Mouse (Mus musculus): ENCODE measurements at regions not wholly inside any gene's neighbourhood (a gene's known extent, or its start where the extent isn't known, plus 50 kb on each side); places are given as distances from the start of the nearest gene placed in this dataset.
"Not testable (repeated sequence)": the region's sequence is repeated elsewhere in the genome, so short reads cannot be mapped to it uniquely, and the experiment has no call there.

DNA sequence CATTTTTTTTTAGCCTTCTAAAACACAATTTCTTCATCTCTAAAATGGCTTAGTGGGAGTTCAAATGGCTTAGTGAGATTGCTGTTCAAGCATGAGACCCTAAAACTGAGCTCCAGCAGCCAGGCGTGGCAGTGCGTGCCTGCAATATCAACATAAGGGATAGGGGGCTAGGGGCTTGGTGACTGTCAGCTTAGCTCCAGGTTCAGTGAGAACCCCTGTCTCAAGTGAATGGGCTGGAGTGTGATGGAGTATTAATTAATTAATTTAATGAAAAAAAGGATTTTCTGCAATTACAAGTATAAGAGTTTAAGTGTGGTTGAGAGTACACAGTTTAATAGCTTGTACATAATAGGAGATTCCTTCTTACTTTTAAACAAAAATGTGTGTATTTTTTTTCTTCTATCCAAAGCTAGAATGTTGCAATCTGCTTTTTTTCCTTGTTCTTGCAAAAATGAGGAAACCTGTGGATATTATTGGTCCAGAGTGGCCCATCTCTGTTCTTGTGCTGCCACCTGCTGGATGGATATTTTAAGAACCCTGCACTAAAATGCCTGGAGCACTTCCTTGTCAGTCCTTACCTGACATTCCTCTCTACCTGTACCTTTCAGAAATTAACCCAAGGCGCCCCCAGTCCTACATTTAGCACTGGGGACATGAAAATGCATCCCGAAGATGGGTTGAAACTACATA is 54.0 kb upstream of the Usp47 start:
- peak; percentile 59 to 90 for DNase-seq

DNA sequence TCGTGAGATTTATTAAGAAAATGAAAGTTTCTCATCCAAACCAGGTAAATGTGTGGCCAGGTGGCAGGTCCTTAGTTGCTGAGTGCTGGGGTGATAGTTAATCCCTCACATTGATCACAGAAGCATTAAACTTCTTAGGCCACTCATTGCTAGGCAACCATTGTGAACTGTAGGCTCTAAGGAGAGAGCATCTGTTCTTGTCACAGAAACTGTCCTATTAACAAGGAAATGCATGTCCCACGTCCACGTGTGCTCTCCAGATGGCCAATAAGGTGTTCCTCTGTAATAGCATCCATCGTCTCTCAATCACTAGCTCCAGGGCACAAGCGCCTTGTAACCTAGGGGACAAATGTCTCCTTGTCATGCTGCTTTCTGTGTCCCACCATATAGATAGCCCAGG is 55.0 kb upstream of the Usp47 start:
- no peak for DNase-seq

DNA sequence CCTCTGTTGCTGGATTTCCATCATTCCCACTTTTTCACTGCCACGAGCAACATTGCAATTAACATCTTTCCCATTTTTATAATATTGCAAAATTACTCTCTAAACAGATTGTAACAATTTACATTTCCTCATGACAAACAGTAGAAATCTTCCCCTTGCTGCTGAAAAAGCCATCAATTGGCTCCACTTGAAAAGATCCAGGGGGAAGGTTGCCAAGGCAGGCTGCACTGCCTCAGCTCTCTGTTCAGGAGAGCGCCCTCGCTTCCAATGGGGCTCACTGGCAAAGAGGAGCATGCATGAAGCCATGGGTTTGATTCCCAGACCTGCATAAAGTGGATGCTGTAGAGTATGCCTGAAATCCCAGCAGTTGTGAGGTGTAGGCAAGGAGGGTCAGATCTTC is 56.6 kb upstream of the Usp47 start:
- no peak for DNase-seq

DNA sequence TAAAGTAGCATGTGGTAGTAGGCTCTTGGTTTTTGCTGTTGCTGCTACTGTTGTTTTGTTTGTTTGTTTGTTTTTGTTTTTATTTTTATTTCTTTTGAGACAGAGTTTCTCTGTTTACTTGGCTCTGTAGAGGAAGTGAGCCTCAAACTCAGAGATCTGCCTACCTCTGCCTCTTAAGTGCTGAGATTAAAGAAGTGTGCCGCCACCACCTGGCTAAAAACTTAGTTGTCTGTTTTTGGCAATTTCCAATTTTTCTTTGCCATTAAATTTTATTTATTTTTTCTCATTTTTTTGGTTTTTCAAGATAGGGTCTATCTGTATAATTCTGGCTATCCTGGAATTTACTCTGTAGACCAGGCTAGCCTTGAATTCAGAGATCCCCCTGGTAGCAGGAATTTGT is 59.3 kb upstream of the Usp47 start:
- DNase-seq: no peak

DNA sequence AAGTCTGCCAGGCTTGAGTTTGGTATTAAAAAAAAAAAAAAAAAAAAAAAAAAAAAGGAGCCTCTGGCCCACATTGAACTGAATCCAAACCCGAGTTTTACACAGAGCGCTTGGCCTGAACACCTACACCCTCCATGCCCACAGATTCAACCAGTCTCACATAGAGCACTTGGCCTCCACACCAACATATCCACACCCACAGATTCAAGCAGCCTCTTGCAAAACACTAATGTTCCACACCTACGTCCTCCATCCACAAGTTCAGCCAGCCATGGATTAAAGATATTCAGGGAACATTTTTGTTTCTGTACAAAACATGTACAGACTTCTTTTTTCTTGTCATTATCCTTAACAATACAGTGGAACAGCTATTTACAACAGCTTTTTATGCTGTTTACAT is 63.3 kb upstream of the Usp47 start:
- DNase-seq: no peak

DNA sequence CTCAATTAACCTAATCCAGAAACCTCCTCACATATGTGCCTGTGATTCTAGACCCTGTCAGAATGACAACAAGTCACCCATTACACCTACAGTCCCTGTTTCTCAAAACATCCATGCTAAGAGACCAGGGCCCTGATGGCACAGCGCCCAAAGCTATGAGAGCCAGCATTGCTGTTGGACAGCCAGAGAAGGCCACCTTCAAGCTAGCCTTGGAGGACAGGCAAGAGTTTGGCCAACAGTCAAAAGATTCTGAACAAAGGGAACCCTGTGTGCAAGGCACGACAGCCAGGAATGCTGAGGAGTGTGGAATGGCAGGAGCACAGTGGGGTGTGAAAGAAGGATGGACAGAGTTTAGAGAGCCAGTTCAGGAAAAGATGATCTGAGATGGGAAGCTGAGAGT is 66.6 kb upstream of the Usp47 start:
- DNase-seq: no peak

DNA sequence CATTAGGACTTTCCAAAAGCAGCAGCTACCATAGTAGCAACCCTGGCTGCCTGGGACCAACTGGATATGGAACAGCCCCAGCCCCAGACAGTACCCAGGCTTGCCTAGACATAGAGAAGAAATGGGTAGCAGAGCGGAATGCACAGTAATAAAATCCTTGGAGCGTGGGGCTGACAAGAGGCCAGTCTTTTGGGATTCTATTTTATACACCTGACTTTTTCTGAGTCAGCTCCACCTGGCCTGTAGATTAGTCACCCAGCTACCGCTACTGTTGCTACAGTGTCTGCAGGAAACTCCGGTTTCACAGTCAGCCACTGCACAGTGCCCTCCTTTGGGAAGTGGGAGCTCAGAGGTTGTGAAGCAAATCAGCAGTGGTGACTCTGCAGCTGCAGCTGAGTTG is 83.7 kb upstream of the Usp47 start:
- no peak for DNase-seq

DNA sequence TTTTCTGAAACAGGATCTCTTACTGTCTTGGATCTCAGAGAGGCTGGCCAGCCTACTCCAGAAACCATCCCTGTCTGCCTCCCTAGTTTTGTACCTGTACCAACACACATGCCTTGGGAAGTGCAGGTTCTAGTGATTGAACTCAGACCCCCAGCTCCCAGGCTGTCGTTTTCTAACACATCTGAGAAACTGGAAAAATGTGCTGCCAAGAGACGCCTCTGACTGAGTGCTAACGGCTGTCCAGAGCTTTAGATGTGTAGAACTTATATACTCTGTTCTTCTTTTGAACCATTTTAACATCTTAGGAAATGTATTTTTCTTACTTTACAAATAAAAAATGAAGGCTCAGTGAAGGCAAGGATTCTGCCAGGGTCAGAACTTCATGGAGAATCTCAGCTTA is 85.8 kb upstream of the Usp47 start:
- DNase-seq: no peak

DNA sequence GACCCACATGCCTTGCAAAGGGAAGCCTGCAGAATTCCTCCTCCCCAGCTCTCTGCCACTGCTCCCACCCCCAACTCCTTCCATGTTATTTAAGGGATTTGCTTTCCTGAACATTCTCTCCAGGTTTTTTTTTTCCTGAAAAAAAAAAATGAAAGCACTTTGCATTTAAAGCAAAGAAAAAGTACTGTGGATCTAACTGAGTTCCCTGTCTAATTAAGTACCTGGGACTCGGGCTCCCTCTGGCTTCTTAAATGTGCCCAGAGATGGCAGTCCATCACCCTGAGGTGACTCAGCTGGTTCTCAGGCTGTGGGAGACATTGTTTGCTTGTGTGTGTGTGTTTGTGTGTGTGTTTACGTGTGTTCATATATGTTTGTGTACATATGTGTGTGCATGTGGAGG is 86.2 kb upstream of the Usp47 start:
- no peak for DNase-seq

DNA sequence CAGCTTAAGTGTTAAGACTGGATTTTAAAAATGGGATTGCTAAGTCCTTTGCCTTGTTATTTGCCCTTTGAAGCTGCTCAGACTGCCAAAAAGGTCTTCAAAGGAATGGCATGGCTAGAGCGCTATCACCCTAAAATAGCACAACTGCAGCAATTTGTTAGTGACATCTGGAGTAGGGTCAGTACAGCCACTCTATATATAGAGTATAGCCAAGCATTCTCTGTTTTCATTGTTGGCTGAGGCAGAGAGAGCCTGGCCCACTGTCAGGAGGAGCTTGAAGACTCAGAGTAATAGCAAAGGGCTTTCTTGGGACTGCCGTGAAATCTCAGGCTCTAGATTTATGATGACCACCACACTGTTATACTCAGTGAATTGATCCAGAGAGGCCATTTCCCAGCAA is 90.6 kb upstream of the Usp47 start:
- peak; percentile 42 to 49 for DNase-seq

DNA sequence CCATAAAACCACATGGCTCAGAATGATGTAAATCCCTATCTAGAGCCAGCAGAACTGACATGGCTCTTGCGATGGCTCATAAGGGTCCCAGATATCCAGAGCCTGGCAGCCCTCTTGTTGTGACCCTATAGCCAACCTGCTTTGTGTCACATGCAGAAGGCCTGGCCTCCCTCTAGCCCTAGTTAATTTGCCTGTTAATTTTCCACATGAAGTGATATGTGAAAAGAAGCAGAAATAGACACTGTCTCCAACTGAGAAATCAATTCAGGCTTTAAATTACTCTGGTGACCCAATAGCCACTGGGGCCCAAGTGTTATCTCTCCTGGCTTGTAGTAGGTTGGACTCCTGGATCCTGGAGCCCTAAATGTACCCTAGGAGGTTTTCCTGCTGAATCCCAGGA is 103.3 kb upstream of the Usp47 start:
- no peak for DNase-seq

DNA sequence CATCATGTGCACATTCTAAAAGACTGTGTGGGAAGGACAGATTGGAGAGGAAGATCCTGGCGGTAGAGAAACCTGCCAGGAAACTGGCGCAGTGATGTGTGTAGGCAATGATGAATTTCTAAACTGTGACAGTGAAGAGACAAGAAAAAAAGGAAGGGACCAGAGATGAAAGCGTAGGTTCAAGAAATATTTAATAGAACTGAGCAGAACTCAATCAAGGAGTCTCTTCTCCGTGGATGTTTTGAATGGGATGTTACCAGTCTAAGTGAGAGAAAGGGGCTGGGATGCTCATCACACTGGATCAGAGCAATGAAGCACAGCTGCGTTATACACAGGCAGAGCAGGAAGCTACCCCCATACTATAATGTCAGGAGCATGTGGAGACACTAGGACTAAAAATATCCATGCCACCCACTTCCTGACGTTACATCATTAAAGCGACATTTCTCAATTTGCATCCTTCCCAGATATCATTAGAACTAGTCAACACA is 119.5 kb upstream of the Usp47 start:
- DNase-seq: no peak

DNA sequence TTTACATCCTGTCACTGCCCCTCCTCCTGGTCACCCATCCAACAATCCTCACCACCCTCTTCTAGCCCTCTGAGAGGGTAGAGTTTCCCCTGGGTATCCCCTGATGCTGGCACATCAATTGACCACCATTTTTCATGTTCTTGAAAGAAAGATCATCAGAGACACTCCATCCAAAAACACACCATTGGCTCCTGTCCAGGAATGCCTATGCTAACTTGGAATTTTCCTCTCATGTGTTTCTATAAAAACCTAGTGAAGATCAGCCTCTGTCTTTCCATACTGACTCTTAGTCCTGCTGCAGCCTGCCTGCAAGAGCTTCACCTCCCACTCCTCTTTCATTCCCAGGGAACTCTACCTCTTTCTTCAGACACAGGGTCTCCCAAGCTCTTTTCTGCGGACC is 117.2 kb upstream of the Galnt18 start:
- no peak for DNase-seq

DNA sequence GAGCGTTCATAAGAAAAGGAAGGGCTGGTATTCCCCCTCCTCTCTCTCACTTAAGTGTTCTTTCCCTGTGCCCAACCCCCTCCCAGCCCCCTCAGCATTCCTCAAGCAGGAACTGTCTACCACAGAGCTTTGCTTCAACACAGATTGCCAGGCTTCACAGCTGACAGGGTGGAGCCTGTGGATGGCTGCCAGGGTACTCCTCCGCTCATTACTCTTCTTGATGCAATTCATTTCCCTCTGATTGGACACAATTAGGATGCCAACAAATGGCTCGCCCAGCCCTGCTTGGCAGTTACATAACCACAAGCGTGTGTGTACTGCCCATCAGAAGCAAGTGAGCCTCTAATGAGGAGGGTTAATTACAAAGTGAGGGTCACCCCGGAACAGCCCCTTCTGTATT is 116.5 kb upstream of the Galnt18 start:
- peak; percentile 34 to 50 for DNase-seq

DNA sequence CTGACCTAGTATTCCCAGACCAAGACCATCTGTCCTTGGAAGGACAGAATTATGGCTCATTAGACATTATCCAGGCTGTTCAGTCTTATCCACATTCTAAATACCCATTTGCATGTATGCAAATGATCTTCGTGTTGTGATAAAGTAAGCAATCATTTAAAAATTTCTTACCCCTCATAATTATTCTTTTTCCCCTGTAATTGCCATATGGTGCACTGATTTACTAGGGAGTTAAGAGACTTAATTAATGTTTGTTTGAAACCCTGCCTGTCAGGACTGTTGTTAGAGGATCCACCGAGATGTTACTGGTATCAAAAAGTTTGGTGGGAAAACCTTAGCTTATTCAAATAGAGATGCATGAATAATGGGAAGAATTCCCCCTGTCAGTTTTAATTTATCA is 103.2 kb upstream of the Galnt18 start:
- no peak for DNase-seq

DNA sequence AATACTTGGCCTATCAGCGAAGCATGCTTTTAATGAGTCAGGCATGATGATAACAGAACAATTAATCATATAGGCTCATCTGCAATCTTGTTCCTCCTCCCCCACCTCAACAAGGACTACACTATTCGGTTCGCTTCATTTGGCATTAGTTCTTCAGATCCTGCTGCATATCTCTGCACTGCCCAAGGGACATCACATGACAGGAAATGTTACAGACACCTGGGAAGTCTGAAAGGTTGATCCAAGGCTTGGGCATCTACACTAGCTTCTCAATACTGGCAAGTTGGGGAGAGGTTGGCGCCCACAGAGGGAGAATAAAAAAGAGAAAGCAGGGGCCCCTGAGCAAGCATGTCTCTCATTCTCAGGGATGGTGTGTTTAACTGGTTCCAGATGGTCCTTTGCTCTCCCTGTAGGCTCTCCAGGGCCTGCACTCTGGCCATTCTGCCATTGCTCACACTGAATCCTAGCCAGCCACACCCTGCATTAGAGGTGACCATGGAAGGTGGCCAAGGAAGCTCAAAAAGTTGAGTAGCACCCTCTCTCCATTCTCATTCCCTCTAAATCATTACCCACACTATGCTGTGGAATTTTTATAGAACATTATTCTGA is 100.4 kb upstream of the Galnt18 start:
- DNase-seq: no peak

DNA sequence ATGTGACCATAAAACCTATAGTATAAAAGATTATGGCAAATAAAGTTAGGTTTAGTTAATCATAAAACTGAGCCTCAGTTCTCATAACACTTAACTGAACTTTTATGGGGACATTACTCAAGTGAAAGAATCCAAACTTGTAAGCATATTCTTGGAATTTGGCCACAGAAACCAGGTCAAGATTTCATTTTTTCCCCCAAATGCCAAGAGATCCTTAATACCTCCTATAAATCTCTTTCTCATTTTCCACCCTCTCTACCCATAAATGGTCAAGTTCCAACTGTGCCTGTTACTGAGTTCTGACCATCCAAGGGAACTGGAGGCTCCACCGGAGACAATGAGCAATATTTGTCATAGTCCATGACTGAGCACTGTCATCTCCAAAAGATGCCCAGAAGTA is 97.8 kb upstream of the Galnt18 start:
- no peak for DNase-seq

DNA sequence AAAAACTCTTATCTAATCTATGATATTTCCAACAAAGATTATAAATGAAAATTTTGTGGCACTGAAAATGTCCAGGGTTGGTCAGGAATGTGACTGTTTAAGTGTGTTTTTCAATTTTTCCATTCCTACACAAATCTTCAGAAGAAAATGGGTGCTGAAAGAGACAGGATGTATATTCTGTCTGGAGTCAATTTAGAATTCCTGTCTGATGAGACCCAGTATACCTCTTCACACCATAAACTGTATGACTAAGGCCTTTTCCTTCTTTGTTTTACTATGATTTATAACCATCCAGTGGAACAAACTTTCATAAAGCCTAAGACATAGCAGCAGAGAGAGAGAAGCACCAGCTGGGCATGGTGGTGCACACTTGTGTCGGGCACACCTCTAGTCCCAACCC is 96.2 kb upstream of the Galnt18 start:
- DNase-seq: no peak

DNA sequence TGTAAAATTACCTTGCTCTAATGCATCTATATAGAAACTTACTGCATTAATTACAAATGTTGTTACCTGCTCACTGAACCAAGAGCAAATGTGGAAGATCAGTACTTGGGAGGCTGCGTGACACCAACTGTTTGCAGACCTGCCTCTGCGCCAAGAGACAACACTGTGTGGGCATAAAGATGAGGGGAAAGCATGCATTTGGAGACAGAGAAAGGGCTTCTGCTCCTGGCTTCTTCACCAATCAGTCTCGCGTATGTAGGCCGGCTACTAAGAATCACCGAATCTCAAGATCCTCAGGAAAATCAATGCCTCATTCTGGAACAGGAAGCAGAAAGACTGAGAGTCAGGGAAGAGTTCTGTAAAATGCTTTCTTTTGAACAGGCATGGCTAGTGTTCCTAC is 89.6 kb upstream of the Galnt18 start:
- DNase-seq: no peak

DNA sequence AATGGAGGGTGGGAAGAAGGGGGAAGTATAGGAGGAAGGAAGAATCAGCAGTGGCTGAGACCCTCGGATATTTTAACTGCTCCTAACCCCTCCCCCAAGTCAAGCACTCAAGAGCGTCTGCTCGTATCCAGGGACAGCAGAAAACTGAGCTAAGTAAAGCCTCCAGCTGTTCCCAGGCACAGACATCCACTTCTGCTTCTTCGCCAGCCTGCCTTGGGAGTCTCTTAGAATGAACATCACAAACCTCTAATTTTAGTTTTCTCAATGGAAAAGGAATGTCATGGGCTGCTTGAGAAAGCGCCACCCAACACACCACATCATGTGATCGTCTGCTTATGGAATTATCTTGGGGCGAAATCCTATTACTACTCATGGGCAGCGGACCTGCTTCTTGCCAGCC is 83.3 kb upstream of the Galnt18 start:
- DNase-seq: no peak

DNA sequence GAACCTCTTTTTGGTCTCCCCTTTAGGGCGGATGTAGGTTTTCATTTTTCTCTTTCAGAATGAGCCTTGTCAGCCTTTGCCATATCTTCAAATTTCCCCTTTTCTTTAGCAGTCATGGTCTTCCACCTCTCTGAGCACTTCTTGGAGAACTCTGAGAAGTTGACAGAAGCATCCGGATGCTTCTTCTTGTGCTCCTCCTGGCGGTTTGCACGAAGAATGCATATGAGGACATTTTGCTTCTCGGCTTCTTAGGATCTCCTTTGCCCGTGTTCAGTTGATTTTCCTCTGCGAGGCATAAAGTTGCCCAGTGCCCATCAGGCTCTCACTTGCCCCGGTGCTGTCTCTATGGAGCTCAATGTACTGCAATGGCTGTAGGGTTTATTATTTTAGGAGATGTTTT is 78.5 kb upstream of the Galnt18 start:
- not testable (repeated sequence) for DNase-seq

DNA sequence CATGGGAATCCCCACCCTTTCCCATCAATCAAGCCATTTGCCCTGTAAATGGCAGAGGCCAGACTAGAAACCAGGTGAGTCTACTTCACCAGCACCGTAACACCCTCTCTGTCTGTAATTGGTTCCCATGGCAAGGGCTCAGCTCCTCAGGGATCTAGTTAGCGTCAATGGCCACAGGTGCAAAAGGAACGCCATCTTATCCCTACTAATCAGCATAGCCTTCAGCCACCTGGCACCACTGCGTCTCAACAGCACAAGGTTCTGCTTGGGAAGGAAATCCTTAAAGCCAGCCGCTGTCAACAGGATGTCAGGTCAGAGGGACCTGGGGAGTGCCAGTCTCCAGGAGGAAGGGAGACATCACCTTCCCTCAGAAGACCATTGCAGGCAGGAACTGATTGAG is 77.2 kb upstream of the Galnt18 start:
- DNase-seq: no peak

DNA sequence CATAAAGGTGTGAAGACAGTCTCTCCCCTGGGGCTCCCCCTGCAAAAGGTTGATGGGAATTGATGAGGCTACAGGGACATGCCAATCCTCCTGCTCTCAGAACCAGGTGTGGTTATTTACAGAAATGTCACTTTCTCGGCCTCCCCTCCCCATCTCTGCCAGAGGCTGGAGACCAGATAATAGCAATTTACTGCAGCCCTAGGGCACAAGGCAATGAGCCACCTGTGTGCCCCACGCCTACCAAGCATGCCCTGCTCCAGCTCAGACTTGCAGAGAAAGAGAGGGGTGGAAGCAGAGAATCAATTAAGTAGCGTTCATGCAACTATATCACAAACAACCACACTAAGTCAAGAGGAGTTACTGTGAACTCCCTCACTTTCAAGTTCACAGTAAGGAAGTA is 75.5 kb upstream of the Galnt18 start:
- no peak for DNase-seq

DNA sequence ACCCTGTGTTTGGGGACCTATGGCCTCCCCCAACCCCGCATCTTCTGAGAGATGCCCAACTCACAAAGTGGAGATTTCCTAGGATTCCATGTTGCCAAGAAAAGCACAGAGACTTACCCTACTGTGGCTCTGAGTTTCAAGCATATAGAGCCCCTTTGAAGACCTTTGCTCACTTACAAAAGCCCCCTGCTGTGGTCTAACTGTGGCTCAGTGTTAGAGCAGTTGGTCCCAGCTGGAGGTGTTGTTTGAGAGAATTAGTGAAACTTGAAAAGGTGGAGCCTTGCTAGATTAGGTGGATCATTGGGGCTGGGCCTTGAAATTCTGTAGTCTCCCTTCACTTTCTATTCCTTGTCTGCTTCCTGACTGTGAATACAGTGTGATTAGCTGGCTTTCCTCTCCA is 66.6 kb upstream of the Galnt18 start:
- no peak for DNase-seq

DNA sequence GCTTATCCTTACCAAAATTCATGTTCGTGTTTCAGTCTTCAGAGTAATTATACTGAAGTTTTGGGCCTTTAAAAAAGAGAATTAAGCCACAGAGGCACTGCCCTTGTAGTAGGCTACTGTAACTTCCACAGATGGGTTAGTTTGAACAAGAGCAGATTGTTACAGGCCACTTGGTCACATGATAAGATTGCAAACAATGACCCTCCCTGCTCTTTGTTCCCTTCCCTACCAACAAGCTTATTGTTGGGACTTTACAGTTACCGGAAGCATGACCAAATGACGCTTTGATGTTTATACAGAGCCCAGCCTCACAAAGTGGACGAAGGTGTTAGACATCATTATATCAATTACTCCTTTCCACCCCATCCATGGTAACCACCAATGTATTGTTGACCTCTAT is 63.9 kb upstream of the Galnt18 start:
- DNase-seq: no peak

Data from heart, adult 18-20 months (tissue).